Mouse (Mus musculus): ENCODE results near the gene Vmn1r6.

DNA sequence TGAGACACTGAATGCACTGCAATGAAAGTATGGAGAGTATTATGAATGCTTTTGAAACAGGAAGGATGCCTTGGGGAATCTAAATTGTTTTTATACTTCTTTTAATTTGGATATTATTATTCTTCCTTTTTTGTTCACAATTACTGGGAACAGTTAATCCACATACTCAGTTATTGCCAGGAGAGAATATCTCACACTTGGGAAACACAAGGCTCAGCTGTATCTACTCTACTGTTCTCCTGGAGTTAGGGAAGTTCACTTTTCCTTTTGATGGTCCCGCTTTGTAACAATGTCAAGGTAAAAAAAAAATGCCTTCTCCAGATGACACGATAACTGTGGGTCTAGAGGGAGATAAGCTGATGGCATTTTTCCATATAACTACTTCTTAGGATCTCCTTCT lies at the start of gene Vmn1r6:
- TF ChIP-seq CTCF (IDR thresholded peaks at IDR 0.05; ENCODE audit: low read depth, low read length), result no peak
- no peak for TF ChIP-seq POLR2AphosphoS5 (IDR thresholded peaks at IDR 0.05; ENCODE audit: insufficient replicate concordance, low read depth, low read length)
- TF ChIP-seq TAL1 (conservative IDR thresholded peaks at IDR 0.05; ENCODE audit: low read depth, low read length), result no peak
